24 mouse cellular contexts compared by ENCODE assay signal in genomic region chr8:86718332-86718994, GRCm38 (mm10). TPM values are rescaled to one million over a fixed set of nuclear protein-coding genes. Genes with fewer than 3 reads are reported as not detected.
DNase-seq lines count a peak whose midpoint lies in the region; ATAC-seq and TF ChIP-seq lines count a peak whose summit lies in the region.
"Had no signal": no experiment of that assay in that cellular context is flagged by ENCODE, and none has a peak within 500 bp of the region (broad histone marks: within the 10 kb centered on the region; RNA-seq: fewer than 3 reads in every experiment).

No protein-coding gene starts in this region.

- no peak overlapping the region for H3K9ac ChIP-seq in lung, embryonic 15.5 days
- H3K9ac ChIP-seq: embryonic facial prominence, embryonic 12.5 days; forebrain, embryonic 13.5 days; forebrain, embryonic 15.5 days had no signal

- 0 out of 2 replicates have a peak, but pooled peaks cover 8% of the 10 kb centered on the region for H3K4me1 ChIP-seq in lung, embryonic 15.5 days
- H3K4me1 ChIP-seq: embryonic facial prominence, embryonic 10.5 days; embryonic facial prominence, embryonic 12.5 days had no signal

- no peak overlapping the region for H3K4me3 ChIP-seq in layer of hippocampus, adult 2 months
- H3K4me3 ChIP-seq in lung, embryonic 15.5 days: no peak overlapping the region
- H3K4me3 ChIP-seq: embryonic facial prominence, embryonic 10.5 days; embryonic facial prominence, embryonic 12.5 days; forebrain, embryonic 13.5 days; forebrain, embryonic 15.5 days had no signal

- TF ChIP-seq CTCF in layer of hippocampus, adult 2 months (conservative IDR thresholded peaks at IDR 0.05): no peak

- peak; percentile 64 for DNase-seq in heart, adult 11 months
- DNase-seq in heart, postnatal 14 days: no peak
- no peak for DNase-seq in layer of hippocampus, adult 2 months (ENCODE audit: low spot score in 2 of 2)
- no peak for DNase-seq in layer of hippocampus, adult 8-10 months (ENCODE audit: low spot score in 2 of 2)
- no peak for DNase-seq in lung, postnatal 10 days
- DNase-seq: adrenal gland, adult 8-10 months; adrenal gland, postnatal 14 days; adrenal gland, postnatal 36 days; B cell, adult 2 months; cerebellum, adult 11-12 months; cerebellum, adult 2 months; cerebellum, adult 9-10 months; cerebellum, postnatal 10 days; cerebellum, postnatal 25 days had no signal

- no peaks in the 10 kb centered on the region for H3K27me3 ChIP-seq in lung, embryonic 15.5 days
- H3K27me3 ChIP-seq: CH12.LX; embryonic facial prominence, embryonic 12.5 days; forebrain, embryonic 13.5 days; forebrain, embryonic 15.5 days; Patski had no signal

- peaks cover 30% of the 10 kb centered on the region for H3K36me3 ChIP-seq in lung, embryonic 15.5 days

- WGBS in lung, embryonic 15.5 days: 65% methylated on average over 2 of the region's 2 CpGs

- peak; percentile 72; the same call in 1 of the 2 replicates for ATAC-seq in lung, embryonic 15.5 days (ENCODE audit: borderline replicate concordance, extremely low read depth, low FRiP score, low TSS enrichment)
- ATAC-seq: forebrain, embryonic 13.5 days; forebrain, embryonic 15.5 days; Patski had no signal

- H3K27ac ChIP-seq in layer of hippocampus, adult 2 months: peak overlapping the region; percentile 69
- 0 out of 2 replicates have a peak overlapping the region, but pooled peaks have one; percentile 29 for H3K27ac ChIP-seq in lung, embryonic 15.5 days
- H3K27ac ChIP-seq: embryonic facial prominence, embryonic 10.5 days; embryonic facial prominence, embryonic 12.5 days; forebrain, embryonic 13.5 days; forebrain, embryonic 15.5 days had no signal

- intact Hi-C loops in heart, postnatal 14 days (cut with DNase I): no loop called here

- H3K9me3 ChIP-seq in lung, embryonic 15.5 days: no peaks in the 10 kb centered on the region
- H3K9me3 ChIP-seq: embryonic facial prominence, embryonic 10.5 days; embryonic facial prominence, embryonic 12.5 days; forebrain, embryonic 13.5 days; forebrain, embryonic 15.5 days; G1E had no signal

- H3K4me2 ChIP-seq in lung, embryonic 15.5 days: no peak overlapping the region
- H3K4me2 ChIP-seq: embryonic facial prominence, embryonic 12.5 days; forebrain, embryonic 13.5 days; forebrain, embryonic 15.5 days had no signal

RNA-seq across cellular contexts. Expression of gene Gm10638, which starts 27.0 kb away (rescaled TPM):
- total RNA-seq in heart, postnatal 14 days (2021): 1 to 10 TPM; 2.8 to 3.0 TPM
- 1 to 10 TPM; 2.5 to 3.2 TPM for total RNA-seq in layer of hippocampus, adult 2 months (2021)
- 1 to 10 TPM; 1.7 to 3.0 (median 2.3) TPM for total RNA-seq in layer of hippocampus, adult 8-10 months (2022)
- polyA plus RNA-seq in lung, embryonic 15.5 days (2015; fragmentation: Nextera tagmentation; extraction: Ambion mirVana): 4.0 and 5.0 TPM in 2 replicates
- polyA plus RNA-seq: activated CD4-positive, CD25-positive, alpha-beta regulatory T cell, adult 4 months; CD4-positive, CD25-positive, alpha-beta regulatory T cell, adult 4 months had no signal

RNA-seq across cellular contexts. Expression of gene Siah1a, which starts 27.3 kb away (rescaled TPM):
- total RNA-seq in heart, postnatal 14 days (2021): 10 to 100 TPM; 16.8 to 19.1 TPM
- 10 to 100 TPM; 31.8 to 35.8 TPM for total RNA-seq in layer of hippocampus, adult 2 months (2021)
- 10 to 100 TPM; 29.2 to 34.0 (median 32.7) TPM for total RNA-seq in layer of hippocampus, adult 8-10 months (2022)
- 49.9 and 50.8 TPM in 2 replicates for polyA plus RNA-seq in lung, embryonic 15.5 days (2015; fragmentation: Nextera tagmentation; extraction: Ambion mirVana)
